Mouse (Mus musculus): ENCODE measurements around the gene Eef2k. TPM values are rescaled to one million over a fixed set of nuclear protein-coding genes. Genes with fewer than 3 reads are reported as not detected.

Eef2k gene
- polyA plus RNA-seq, 1 experiment from 2014 or later = 9.1 TPM

DNA sequence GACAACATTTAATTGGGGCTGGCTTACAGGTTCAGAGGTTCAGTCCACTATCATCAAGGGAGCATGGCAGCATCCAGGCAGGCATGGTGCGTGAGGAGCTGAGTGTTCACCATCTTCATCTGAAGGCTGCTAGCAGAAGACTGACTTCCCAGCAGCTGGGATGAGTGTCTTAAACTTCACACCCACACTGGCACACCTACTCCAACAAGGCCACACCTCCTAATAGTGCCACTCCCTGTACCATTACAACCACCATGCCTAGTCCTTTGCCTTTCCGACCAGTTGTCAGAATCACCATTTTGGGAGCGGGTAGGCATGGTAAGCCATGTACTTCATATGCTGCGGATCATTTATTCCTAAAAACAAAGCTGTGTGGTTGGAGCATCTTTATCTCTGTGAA lies 38.1 kb downstream of the Eef2k start:
- Histone ChIP-seq H3K4me3 (ENCODE audit: low read depth, low read length) (no peak overlapping the region), H3K27me3 (replicated peaks; ENCODE audit: control insufficient read depth, insufficient read depth, low read length) (no peaks in the 10 kb centered on the region), H3K36me3 (ENCODE audit: control insufficient read depth, insufficient read depth, low read length) (peaks cover 13% of the 10 kb centered on the region), H3K9ac (ENCODE audit: low read length) (no peak overlapping the region), H3K4me1 (ENCODE audit: control insufficient read depth, insufficient read depth, low read length) (no peaks in the 10 kb centered on the region), H3K9me3 (replicated peaks; ENCODE audit: control insufficient read depth, low read length) (0 out of 2 replicates have a peak, but pooled peaks cover 4% of the 10 kb centered on the region), H3K4me2 (ENCODE audit: low read length) (no peak overlapping the region), H3K27ac (ENCODE audit: low read depth, low read length) (no peak overlapping the region)
- no peak for DNase-seq (ENCODE audit: low spot score)
- WGBS = 96% methylated on average over 4 of the region's 4 CpGs
- ATAC-seq = no peak

DNA sequence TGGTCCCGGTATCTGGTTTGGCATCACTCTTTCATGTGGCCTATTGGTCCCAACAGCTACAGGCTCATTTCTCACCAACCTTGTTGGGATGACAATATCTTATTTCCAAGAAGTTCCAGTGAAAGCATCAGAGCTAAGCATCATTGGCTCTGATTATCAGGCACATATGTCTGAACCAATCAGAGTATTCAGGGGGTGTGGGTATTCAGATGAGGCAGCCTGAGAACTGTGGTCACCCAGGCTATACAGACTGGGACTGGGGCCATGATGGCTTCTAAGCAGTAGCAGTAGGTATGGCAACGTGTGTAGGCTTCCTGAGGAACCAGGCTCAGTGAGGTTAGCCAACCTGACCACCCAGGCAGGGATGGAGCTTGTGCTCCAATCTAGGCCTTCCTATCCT lies 38.8 kb downstream of the Eef2k start:
- ATAC-seq (no peak), DNase-seq (ENCODE audit: low spot score) (no peak)
- Histone ChIP-seq H3K4me2 (ENCODE audit: low read length) (no peak overlapping the region), H3K4me3 (ENCODE audit: low read depth, low read length) (no peak overlapping the region), H3K4me1 (ENCODE audit: control insufficient read depth, insufficient read depth, low read length) (no peaks in the 10 kb centered on the region), H3K9me3 (replicated peaks; ENCODE audit: control insufficient read depth, low read length) (0 out of 2 replicates have a peak, but pooled peaks cover 4% of the 10 kb centered on the region), H3K27me3 (replicated peaks; ENCODE audit: control insufficient read depth, insufficient read depth, low read length) (no peaks in the 10 kb centered on the region), H3K9ac (ENCODE audit: low read length) (no peak overlapping the region), H3K36me3 (ENCODE audit: control insufficient read depth, insufficient read depth, low read length) (peaks cover 14% of the 10 kb centered on the region), H3K27ac (ENCODE audit: low read depth, low read length) (no peak overlapping the region)
- 46% methylated on average over 2 of the region's 2 CpGs for WGBS

DNA sequence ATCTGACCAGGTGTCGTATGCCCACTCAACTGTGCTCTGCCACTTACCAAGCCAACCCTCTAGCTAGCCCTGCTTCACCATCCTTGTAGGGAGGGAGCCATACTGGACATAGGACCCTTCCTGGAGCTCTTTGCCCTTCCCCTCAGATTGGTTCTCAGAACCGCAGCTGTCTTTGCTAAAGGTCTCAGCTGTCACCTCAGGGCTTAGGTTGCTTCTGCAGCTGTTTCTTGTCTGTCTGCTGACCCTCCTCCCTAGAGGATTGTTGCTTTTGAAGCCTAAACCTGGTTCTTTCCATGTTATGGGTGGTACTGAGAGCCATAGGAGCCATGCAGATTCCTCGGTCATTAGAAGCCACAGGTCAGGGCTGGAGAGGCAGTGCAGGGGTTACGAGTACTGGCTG lies 40.0 kb downstream of the Eef2k start:
- Histone ChIP-seq H3K4me1 (ENCODE audit: control insufficient read depth, insufficient read depth, low read length) (no peaks in the 10 kb centered on the region), H3K36me3 (ENCODE audit: control insufficient read depth, insufficient read depth, low read length) (peaks cover 26% of the 10 kb centered on the region), H3K27ac (ENCODE audit: low read depth, low read length) (no peak overlapping the region), H3K27me3 (replicated peaks; ENCODE audit: control insufficient read depth, insufficient read depth, low read length) (no peaks in the 10 kb centered on the region), H3K4me3 (ENCODE audit: low read depth, low read length) (no peak overlapping the region), H3K9me3 (replicated peaks; ENCODE audit: control insufficient read depth, low read length) (0 out of 2 replicates have a peak, but pooled peaks cover 4% of the 10 kb centered on the region), H3K4me2 (ENCODE audit: low read length) (no peak overlapping the region), H3K9ac (ENCODE audit: low read length) (no peak overlapping the region)
- no peak for DNase-seq (ENCODE audit: low spot score)
- ATAC-seq = no peak
- 86% methylated on average over 4 of the region's 4 CpGs for WGBS

DNA sequence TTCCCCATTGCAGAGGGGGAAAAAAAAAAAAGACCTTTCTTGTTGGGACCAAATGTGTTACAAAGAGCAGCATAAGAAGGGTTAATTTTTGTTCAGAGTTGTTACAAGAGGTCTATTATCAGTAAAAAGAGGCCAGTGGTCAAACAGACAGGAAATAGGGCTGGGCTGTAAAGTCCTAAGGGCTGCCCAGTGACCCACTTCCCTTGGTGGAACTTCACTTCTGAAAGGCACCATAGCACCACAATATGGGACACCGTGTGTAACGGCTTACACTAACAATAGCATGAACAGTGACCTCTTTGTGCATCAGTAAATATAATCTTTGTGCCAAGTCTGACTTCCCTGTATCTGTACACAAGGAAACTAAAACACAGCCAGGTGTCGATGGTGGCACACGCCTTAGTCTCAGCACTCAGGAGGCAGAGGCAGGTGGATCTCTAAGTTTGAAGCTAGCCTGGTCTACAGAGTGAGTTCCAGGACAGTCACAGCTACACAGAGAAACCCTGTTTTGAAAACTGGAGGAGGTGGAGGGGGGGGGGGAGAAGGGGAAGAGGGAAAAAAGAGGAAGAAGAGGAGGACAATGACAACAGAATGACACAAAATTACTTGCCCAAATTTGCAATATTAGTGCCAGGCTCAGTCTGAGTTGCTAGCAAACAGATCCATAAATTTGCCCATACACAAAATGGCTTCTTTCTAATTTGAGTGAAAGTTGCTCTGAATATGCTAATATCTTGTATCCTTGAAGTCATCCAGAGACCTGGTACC lies 41.1 kb downstream of the Eef2k start:
- Histone ChIP-seq H3K4me1 (ENCODE audit: control insufficient read depth, insufficient read depth, low read length) (no peaks in the 10 kb centered on the region), H3K9me3 (replicated peaks; ENCODE audit: control insufficient read depth, low read length) (0 out of 2 replicates have a peak, but pooled peaks cover 4% of the 10 kb centered on the region), H3K36me3 (ENCODE audit: control insufficient read depth, insufficient read depth, low read length) (peaks cover 26% of the 10 kb centered on the region), H3K27ac (ENCODE audit: low read depth, low read length) (no peak overlapping the region), H3K4me3 (ENCODE audit: low read depth, low read length) (no peak overlapping the region), H3K4me2 (ENCODE audit: low read length) (no peak overlapping the region), H3K9ac (ENCODE audit: low read length) (no peak overlapping the region), H3K27me3 (replicated peaks; ENCODE audit: control insufficient read depth, insufficient read depth, low read length) (no peaks in the 10 kb centered on the region)
- ATAC-seq (no peak), DNase-seq (ENCODE audit: low spot score) (no peak)
- WGBS = 95% methylated on average over 4 of the region's 4 CpGs

DNA sequence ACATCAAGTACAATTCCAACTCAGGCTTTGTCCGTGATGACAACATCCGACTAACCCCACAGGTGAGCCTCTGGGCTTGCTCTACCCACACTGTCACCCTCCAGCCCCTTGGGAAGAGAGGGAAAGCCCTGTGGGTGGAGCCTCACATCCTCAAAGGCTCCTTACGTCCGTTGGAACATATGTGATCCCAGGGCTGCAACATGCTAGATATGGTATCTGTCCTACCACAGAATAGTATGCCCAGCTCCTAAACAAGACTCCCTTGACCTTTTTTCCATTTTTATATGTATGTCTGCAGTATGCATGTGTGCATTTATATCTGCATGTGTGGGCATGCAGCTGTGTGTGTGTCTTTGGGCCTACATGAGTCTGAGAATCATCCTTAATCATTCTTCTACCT lies 42.1 kb downstream of the Eef2k start:
- 0 out of 2 replicates have a peak, but pooled peaks cover 4% of the 10 kb centered on the region for H3K9me3 ChIP-seq (replicated peaks; ENCODE audit: control insufficient read depth, low read length)
- ATAC-seq (no peak), DNase-seq (ENCODE audit: low spot score) (no peak)
- no peak overlapping the region for H3K4me2 ChIP-seq (ENCODE audit: low read length)
- no peaks in the 10 kb centered on the region for H3K27me3 ChIP-seq (replicated peaks; ENCODE audit: control insufficient read depth, insufficient read depth, low read length)
- no peak overlapping the region for H3K4me3 ChIP-seq (ENCODE audit: low read depth, low read length)
- H3K36me3 ChIP-seq (ENCODE audit: control insufficient read depth, insufficient read depth, low read length) = peaks cover 32% of the 10 kb centered on the region
- no peaks in the 10 kb centered on the region for H3K4me1 ChIP-seq (ENCODE audit: control insufficient read depth, insufficient read depth, low read length)
- no peak overlapping the region for H3K9ac ChIP-seq (ENCODE audit: low read length)
- no peak overlapping the region for H3K27ac ChIP-seq (ENCODE audit: low read depth, low read length)
- WGBS = 95% methylated on average over 4 of the region's 4 CpGs

GRCm38 (mm10) chr7:120893123-120893522 lies 50.5 kb downstream of the Eef2k start:
- no peak overlapping the region for H3K4me2 ChIP-seq (ENCODE audit: low read length)
- whole genome bisulfite sequencing = 86% methylated on average over 5 of the region's 5 CpGs
- ATAC-seq = no peak

DNA sequence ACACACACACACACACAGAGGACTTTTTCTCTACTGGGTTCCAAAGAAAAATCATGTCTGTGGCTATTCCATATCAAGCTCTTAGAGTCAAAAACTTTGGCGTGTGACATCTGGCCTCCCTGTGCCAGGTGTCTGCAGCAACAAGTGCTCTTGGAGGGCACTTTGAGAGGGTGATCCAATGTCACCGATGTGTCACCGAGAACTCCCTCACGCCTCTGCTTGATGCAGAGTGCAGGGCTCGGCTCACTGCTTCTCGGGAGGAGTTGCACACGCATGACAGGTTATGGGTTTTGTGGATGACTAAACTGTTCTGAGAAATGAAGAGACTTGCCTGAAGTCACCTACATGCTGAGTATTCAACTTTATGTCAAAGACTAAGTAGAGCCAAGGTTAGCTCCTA lies 54.4 kb downstream of the Eef2k start:
- ATAC-seq = no peak
- no peak overlapping the region for H3K4me3 ChIP-seq (ENCODE audit: low read depth, low read length)
- H3K9ac ChIP-seq (ENCODE audit: low read length) = no peak overlapping the region
- H3K4me2 ChIP-seq (ENCODE audit: low read length) = no peak overlapping the region
- H3K27me3 ChIP-seq (replicated peaks; ENCODE audit: control insufficient read depth, insufficient read depth, low read length) = no peaks in the 10 kb centered on the region
- WGBS = 93% methylated on average over 7 of the region's 7 CpGs
- H3K36me3 ChIP-seq (ENCODE audit: control insufficient read depth, insufficient read depth, low read length) = peaks cover 26% of the 10 kb centered on the region
- no peak overlapping the region for H3K27ac ChIP-seq (ENCODE audit: low read depth, low read length)
- DNase-seq (ENCODE audit: low spot score) = no peak
- no peaks in the 10 kb centered on the region for H3K4me1 ChIP-seq (ENCODE audit: control insufficient read depth, insufficient read depth, low read length)
- H3K9me3 ChIP-seq (replicated peaks; ENCODE audit: control insufficient read depth, low read length) = no peaks in the 10 kb centered on the region

More at GRCm38 (mm10) chr7:120893123-120893522, 50.5 kb downstream of the Eef2k start:
- H3K9ac ChIP-seq (ENCODE audit: low read length) = no peak overlapping the region
- DNase-seq (ENCODE audit: low spot score) = no peak
- no peaks in the 10 kb centered on the region for H3K4me1 ChIP-seq (ENCODE audit: control insufficient read depth, insufficient read depth, low read length)
- no peaks in the 10 kb centered on the region for H3K27me3 ChIP-seq (replicated peaks; ENCODE audit: control insufficient read depth, insufficient read depth, low read length)
- H3K36me3 ChIP-seq (ENCODE audit: control insufficient read depth, insufficient read depth, low read length) = peaks cover 30% of the 10 kb centered on the region
- no peak overlapping the region for H3K4me3 ChIP-seq (ENCODE audit: low read depth, low read length)
- no peaks in the 10 kb centered on the region for H3K9me3 ChIP-seq (replicated peaks; ENCODE audit: control insufficient read depth, low read length)
- H3K27ac ChIP-seq (ENCODE audit: low read depth, low read length) = no peak overlapping the region

GRCm38 (mm10) chr7:120897711-120898335 lies 55.2 kb downstream of the Eef2k start:
- no peaks in the 10 kb centered on the region for H3K9me3 ChIP-seq (replicated peaks; ENCODE audit: control insufficient read depth, low read length)
- no peaks in the 10 kb centered on the region for H3K4me1 ChIP-seq (ENCODE audit: control insufficient read depth, insufficient read depth, low read length)
- WGBS = 83% methylated on average over 9 of the region's 9 CpGs
- no peak overlapping the region for H3K4me2 ChIP-seq (ENCODE audit: low read length)
- no peak overlapping the region for H3K27ac ChIP-seq (ENCODE audit: low read depth, low read length)
- H3K9ac ChIP-seq (ENCODE audit: low read length) = no peak overlapping the region
- H3K4me3 ChIP-seq (ENCODE audit: low read depth, low read length) = no peak overlapping the region
- DNase-seq (ENCODE audit: low spot score) (no peak), ATAC-seq (no peak)
- no peaks in the 10 kb centered on the region for H3K27me3 ChIP-seq (replicated peaks; ENCODE audit: control insufficient read depth, insufficient read depth, low read length)
- peaks cover 24% of the 10 kb centered on the region for H3K36me3 ChIP-seq (ENCODE audit: control insufficient read depth, insufficient read depth, low read length)

- H3K9ac ChIP-seq (ENCODE audit: low read length) = no peak overlapping the region
- no peak overlapping the region for H3K4me2 ChIP-seq (ENCODE audit: low read length)
- H3K27me3 ChIP-seq (replicated peaks; ENCODE audit: control insufficient read depth, insufficient read depth, low read length) = no peaks in the 10 kb centered on the region
- no peak overlapping the region for H3K27ac ChIP-seq (ENCODE audit: low read depth, low read length)
- H3K4me1 ChIP-seq (ENCODE audit: control insufficient read depth, insufficient read depth, low read length) = no peaks in the 10 kb centered on the region
- DNase-seq (ENCODE audit: low spot score) (no peak), ATAC-seq (no peak)
- H3K9me3 ChIP-seq (replicated peaks; ENCODE audit: control insufficient read depth, low read length) = no peaks in the 10 kb centered on the region
- WGBS = 67% methylated on average over 4 of the region's 4 CpGs
- peaks cover 17% of the 10 kb centered on the region for H3K36me3 ChIP-seq (ENCODE audit: control insufficient read depth, insufficient read depth, low read length)
- H3K4me3 ChIP-seq (ENCODE audit: low read depth, low read length) = no peak overlapping the region
Observed at GRCm38 (mm10) chr7:120900191-120900590, 57.6 kb downstream of the Eef2k start.
